Mouse (Mus musculus): Measurements from ENCODE around the gene Calr. TPM values are rescaled to one million over a fixed set of nuclear protein-coding genes. Genes with fewer than 3 reads are reported as not detected.

The Calr gene
- polyA plus RNA-seq (2015; fragmentation: Nextera tagmentation; extraction: Ambion mirVana): 1,143 and 1,180 TPM in 2 replicates

GRCm38 (mm10) chr8:84846722-84847572 lies at the start of gene Calr:
Calr (minus strand) TSS chr8:84846934.
- peak within 1 kb of the TSS; percentile 98 for H3K9ac ChIP-seq (replicated peaks; ENCODE audit: low read length)
- peaks cover 34% of the 10 kb centered on the region for H3K4me1 ChIP-seq (ENCODE audit: insufficient read depth, low read length)
- WGBS: under 1% methylated on average over 55 of the region's 55 CpGs
- H3K4me2 ChIP-seq (replicated peaks; ENCODE audit: low read depth, low read length): peak within 1 kb of the TSS; percentile 82
- peaks cover 34% of the 10 kb centered on the region for H3K36me3 ChIP-seq (ENCODE audit: insufficient read depth, low read length)
- peak; percentile 100 for ATAC-seq (ENCODE audit: low FRiP score, low TSS enrichment)
- peak within 1 kb of the TSS; percentile 92 for H3K27ac ChIP-seq (ENCODE audit: low read length)
- H3K4me3 ChIP-seq (ENCODE audit: low read length): peak within 1 kb of the TSS; percentile 99
- no peaks in the 10 kb centered on the region for H3K27me3 ChIP-seq (ENCODE audit: insufficient read depth, low read length)
- H3K9me3 ChIP-seq (ENCODE audit: low read length): no peaks in the 10 kb centered on the region

DNA sequence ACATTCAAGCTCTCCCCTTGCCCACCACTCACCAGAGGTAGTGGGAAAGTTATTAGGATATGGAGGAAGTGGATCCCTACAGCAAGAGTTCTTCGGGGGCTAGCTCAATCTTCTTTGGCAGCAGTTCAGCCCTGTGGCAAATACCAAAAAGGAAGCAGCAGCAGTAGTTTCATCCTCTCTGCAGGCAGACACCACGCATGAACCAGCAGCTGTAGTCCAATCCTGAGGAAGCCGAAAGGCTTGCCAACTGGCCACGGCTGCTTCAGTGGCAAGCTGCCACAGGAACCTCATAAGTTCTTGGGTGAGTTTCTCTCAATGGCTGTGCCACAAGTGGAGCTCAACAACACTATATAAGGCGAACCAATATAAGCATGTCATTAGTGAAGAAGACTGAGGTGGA lies 49.2 kb upstream of the Calr start:
- H3K9me3 ChIP-seq (ENCODE audit: low read length): no peaks in the 10 kb centered on the region
- H3K4me3 ChIP-seq (ENCODE audit: low read length): no peak overlapping the region
- H3K27ac ChIP-seq (ENCODE audit: low read length): no peak overlapping the region
- peaks cover 13% of the 10 kb centered on the region for H3K4me1 ChIP-seq (ENCODE audit: insufficient read depth, low read length)
- no peak overlapping the region for H3K9ac ChIP-seq (replicated peaks; ENCODE audit: low read length)
- 88% methylated on average over 5 of the region's 5 CpGs for WGBS
- H3K4me2 ChIP-seq (replicated peaks; ENCODE audit: low read depth, low read length): no peak overlapping the region
- 0 out of 2 replicates have a peak, but pooled peaks cover 3% of the 10 kb centered on the region for H3K36me3 ChIP-seq (ENCODE audit: insufficient read depth, low read length)
- no peak for ATAC-seq (ENCODE audit: low FRiP score, low TSS enrichment)
- no peaks in the 10 kb centered on the region for H3K27me3 ChIP-seq (ENCODE audit: insufficient read depth, low read length)

GRCm38 (mm10) chr8:84893709-84894134 lies 47.0 kb upstream of the Calr start, which contains the start of gene Gcdh:
Gcdh (minus strand) TSS chr8:84893921.
- Histone ChIP-seq H3K27me3 (ENCODE audit: insufficient read depth, low read length) (no peaks in the 10 kb centered on the region), H3K4me3 (ENCODE audit: low read length) (peak within 1 kb of the TSS; percentile 94), H3K36me3 (ENCODE audit: insufficient read depth, low read length) (peaks cover 17% of the 10 kb centered on the region; the same call in 1 of the 2 replicates), H3K9ac (replicated peaks; ENCODE audit: low read length) (peak within 1 kb of the TSS; percentile 86), H3K4me2 (replicated peaks; ENCODE audit: low read depth, low read length) (peak within 1 kb of the TSS; percentile 90), H3K27ac (ENCODE audit: low read length) (peak within 1 kb of the TSS; percentile 69), H3K4me1 (ENCODE audit: insufficient read depth, low read length) (peaks cover 13% of the 10 kb centered on the region), H3K9me3 (ENCODE audit: low read length) (no peaks in the 10 kb centered on the region)
- peak; percentile 99 for ATAC-seq (ENCODE audit: low FRiP score, low TSS enrichment)
- WGBS: 0% methylated on average over 11 of the region's 11 CpGs

- H3K36me3 ChIP-seq (ENCODE audit: insufficient read depth, low read length): peaks cover 22% of the 10 kb centered on the region
- H3K4me1 ChIP-seq (ENCODE audit: insufficient read depth, low read length): peaks cover 13% of the 10 kb centered on the region
- 8% methylated on average over 31 of the region's 31 CpGs for WGBS
- H3K9ac ChIP-seq (replicated peaks; ENCODE audit: low read length): peak overlapping the region; percentile 86
- peak; percentile 57 for ATAC-seq (ENCODE audit: low FRiP score, low TSS enrichment)
- H3K4me3 ChIP-seq (ENCODE audit: low read length): peak overlapping the region; percentile 94
- H3K27me3 ChIP-seq (ENCODE audit: insufficient read depth, low read length): no peaks in the 10 kb centered on the region
- H3K4me2 ChIP-seq (replicated peaks; ENCODE audit: low read depth, low read length): peak overlapping the region; percentile 90
- H3K27ac ChIP-seq (ENCODE audit: low read length): peak overlapping the region; percentile 69
- H3K9me3 ChIP-seq (ENCODE audit: low read length): no peaks in the 10 kb centered on the region
Observed at GRCm38 (mm10) chr8:84892993-84893708, 46.4 kb upstream of the Calr start.

DNA sequence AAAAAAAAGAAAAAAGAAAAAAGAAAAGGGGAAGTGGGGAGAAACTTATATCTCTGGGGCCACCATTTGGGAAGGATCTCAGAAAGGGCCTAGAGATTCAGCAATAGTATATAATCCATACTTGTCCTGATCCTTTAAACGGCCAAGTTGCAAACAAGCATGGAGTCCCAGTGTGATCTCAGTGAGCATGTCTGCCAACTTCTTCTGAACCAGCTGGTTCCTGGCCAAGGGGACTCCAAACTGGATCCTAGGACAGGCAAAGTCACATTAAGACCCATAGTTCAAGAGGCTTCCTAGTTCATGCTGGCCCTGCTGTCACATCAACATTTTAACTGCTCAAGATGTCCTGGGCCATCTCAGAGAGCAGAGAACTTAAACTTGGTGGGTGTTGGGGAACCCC lies 42.4 kb upstream of the Calr start:
- Histone ChIP-seq H3K27me3 (ENCODE audit: insufficient read depth, low read length) (no peaks in the 10 kb centered on the region), H3K9ac (replicated peaks; ENCODE audit: low read length) (no peak overlapping the region), H3K4me3 (ENCODE audit: low read length) (no peak overlapping the region), H3K27ac (ENCODE audit: low read length) (no peak overlapping the region), H3K4me2 (replicated peaks; ENCODE audit: low read depth, low read length) (no peak overlapping the region), H3K9me3 (ENCODE audit: low read length) (no peaks in the 10 kb centered on the region), H3K36me3 (ENCODE audit: insufficient read depth, low read length) (peaks cover 47% of the 10 kb centered on the region), H3K4me1 (ENCODE audit: insufficient read depth, low read length) (peaks cover 11% of the 10 kb centered on the region)
- ATAC-seq (ENCODE audit: low FRiP score, low TSS enrichment): no peak
- 100% methylated on average over 1 of the region's 1 CpGs for WGBS

- H3K4me3 ChIP-seq (ENCODE audit: low read length): no peak overlapping the region
- H3K9ac ChIP-seq (replicated peaks; ENCODE audit: low read length): no peak overlapping the region
- no peak overlapping the region for H3K4me2 ChIP-seq (replicated peaks; ENCODE audit: low read depth, low read length)
- H3K36me3 ChIP-seq (ENCODE audit: insufficient read depth, low read length): peaks cover 47% of the 10 kb centered on the region
- peaks cover 8% of the 10 kb centered on the region for H3K4me1 ChIP-seq (ENCODE audit: insufficient read depth, low read length)
- H3K27ac ChIP-seq (ENCODE audit: low read length): no peak overlapping the region
- ATAC-seq (ENCODE audit: low FRiP score, low TSS enrichment): no peak
- H3K27me3 ChIP-seq (ENCODE audit: insufficient read depth, low read length): no peaks in the 10 kb centered on the region
- 97% methylated on average over 3 of the region's 3 CpGs for WGBS
- no peaks in the 10 kb centered on the region for H3K9me3 ChIP-seq (ENCODE audit: low read length)
Observed at GRCm38 (mm10) chr8:84888280-84888679, 41.5 kb upstream of the Calr start.

DNA sequence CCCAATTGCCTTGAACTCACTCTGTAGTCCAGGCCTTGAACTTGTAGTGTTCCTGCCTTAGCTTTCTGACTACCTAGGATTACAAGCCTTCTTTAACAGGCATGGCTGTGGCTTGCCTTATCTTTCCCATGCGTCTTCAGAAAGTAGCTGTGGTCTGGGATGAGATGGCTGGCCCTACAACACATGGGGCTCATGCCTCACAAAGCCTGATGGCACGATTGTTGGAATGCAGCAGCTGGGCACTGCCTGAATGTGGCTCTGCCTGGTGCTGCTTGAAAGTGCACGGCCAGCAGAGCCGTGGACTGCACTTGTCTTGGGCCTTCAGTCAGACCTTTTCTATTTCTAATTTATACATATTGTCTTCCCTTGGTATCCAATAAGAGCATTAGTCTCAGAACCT lies 38.0 kb upstream of the Calr start:
- 91% methylated on average over 4 of the region's 4 CpGs for WGBS

GRCm38 (mm10) chr8:84878915-84879314 lies 32.2 kb upstream of the Calr start:
- H3K27ac ChIP-seq (ENCODE audit: low read length): no peak overlapping the region
- no peaks in the 10 kb centered on the region for H3K9me3 ChIP-seq (ENCODE audit: low read length)
- no peaks in the 10 kb centered on the region for H3K27me3 ChIP-seq (ENCODE audit: insufficient read depth, low read length)
- 89% methylated on average over 1 of the region's 1 CpGs for WGBS
- H3K4me3 ChIP-seq (ENCODE audit: low read length): no peak overlapping the region
- no peaks in the 10 kb centered on the region for H3K36me3 ChIP-seq (ENCODE audit: insufficient read depth, low read length)
- no peaks in the 10 kb centered on the region for H3K4me1 ChIP-seq (ENCODE audit: insufficient read depth, low read length)
- no peak overlapping the region for H3K4me2 ChIP-seq (replicated peaks; ENCODE audit: low read depth, low read length)
- no peak overlapping the region for H3K9ac ChIP-seq (replicated peaks; ENCODE audit: low read length)
- ATAC-seq (ENCODE audit: low FRiP score, low TSS enrichment): no peak

More for the DNA sequence above, 38.0 kb upstream of the Calr start:
- H3K27ac ChIP-seq (ENCODE audit: low read length): no peak overlapping the region
- H3K9ac ChIP-seq (replicated peaks; ENCODE audit: low read length): no peak overlapping the region
- no peak for ATAC-seq (ENCODE audit: low FRiP score, low TSS enrichment)
- peaks cover 38% of the 10 kb centered on the region for H3K36me3 ChIP-seq (ENCODE audit: insufficient read depth, low read length)
- no peak overlapping the region for H3K4me3 ChIP-seq (ENCODE audit: low read length)
- no peak overlapping the region for H3K4me2 ChIP-seq (replicated peaks; ENCODE audit: low read depth, low read length)
- H3K27me3 ChIP-seq (ENCODE audit: insufficient read depth, low read length): no peaks in the 10 kb centered on the region
- H3K9me3 ChIP-seq (ENCODE audit: low read length): no peaks in the 10 kb centered on the region
- no peaks in the 10 kb centered on the region for H3K4me1 ChIP-seq (ENCODE audit: insufficient read depth, low read length)

DNA sequence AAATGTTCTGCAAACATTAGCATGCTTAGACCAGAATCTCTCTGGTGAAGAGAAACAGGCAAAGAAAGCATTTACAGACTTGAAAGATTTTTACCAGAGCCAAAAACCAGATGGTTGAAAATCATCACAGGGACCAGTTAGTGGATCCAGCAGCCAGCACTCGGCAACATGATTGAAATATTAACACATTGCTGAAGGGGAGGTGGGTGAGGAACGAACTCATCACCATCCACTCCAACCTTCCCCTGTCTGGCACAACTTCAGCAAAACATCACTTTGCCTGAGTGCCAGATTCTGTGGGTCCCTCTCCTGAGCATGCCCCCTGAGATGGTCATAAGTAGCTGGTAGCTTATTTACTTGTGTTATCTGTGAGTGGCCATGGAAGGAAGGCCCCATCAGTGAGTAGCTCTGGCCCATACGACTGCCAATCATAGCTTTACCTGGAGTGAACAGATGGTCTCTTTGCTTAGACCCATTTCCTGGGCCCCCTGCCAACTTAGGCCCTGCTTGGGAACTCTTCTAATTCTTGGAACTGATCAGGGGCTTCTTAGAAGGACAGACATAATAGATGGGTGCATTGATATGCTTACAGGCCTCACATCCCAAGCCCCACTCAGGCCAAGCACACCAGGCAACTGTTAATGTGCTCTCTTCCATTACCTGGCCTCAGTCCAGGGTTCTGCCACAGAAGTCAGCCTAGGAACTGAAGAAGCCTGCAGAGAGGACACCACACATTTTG lies 30.7 kb upstream of the Calr start:
- ATAC-seq (ENCODE audit: low FRiP score, low TSS enrichment): no peak
- WGBS: 84% methylated on average over 3 of the region's 3 CpGs
- Histone ChIP-seq H3K4me2 (replicated peaks; ENCODE audit: low read depth, low read length) (no peak overlapping the region), H3K9ac (replicated peaks; ENCODE audit: low read length) (no peak overlapping the region), H3K4me3 (ENCODE audit: low read length) (no peak overlapping the region), H3K27ac (ENCODE audit: low read length) (no peak overlapping the region), H3K27me3 (ENCODE audit: insufficient read depth, low read length) (no peaks in the 10 kb centered on the region), H3K9me3 (ENCODE audit: low read length) (no peaks in the 10 kb centered on the region), H3K4me1 (ENCODE audit: insufficient read depth, low read length) (peaks cover 4% of the 10 kb centered on the region), H3K36me3 (ENCODE audit: insufficient read depth, low read length) (no peaks in the 10 kb centered on the region)
